Mouse (Mus musculus): ENCODE data around the gene Synpr. TPM values are rescaled to one million over a fixed set of nuclear protein-coding genes. Genes with fewer than 3 reads are reported as not detected.

Synpr gene
- polyA plus RNA-seq, 1 experiment from 2014 or later, result 4.1 TPM

- no peaks in the 10 kb centered on the region for H3K9me3 ChIP-seq
- H3K4me3 ChIP-seq (replicated peaks), result no peak overlapping the region
- H3K4me1 ChIP-seq, result no peaks in the 10 kb centered on the region
- no peak overlapping the region for H3K27ac ChIP-seq
- WGBS, result 61% methylated on average over 1 of the region's 1 CpGs
- no peaks in the 10 kb centered on the region for H3K27me3 ChIP-seq (replicated peaks)
- no peaks in the 10 kb centered on the region for H3K36me3 ChIP-seq
- ATAC-seq (ENCODE audit: insufficient read depth, low FRiP score, low read depth), result no peak
- H3K4me2 ChIP-seq, result no peak overlapping the region
- no peak overlapping the region for H3K9ac ChIP-seq
Observed at GRCm38 (mm10) chr14:13567250-13567649, 282.7 kb downstream of the Synpr start.

DNA sequence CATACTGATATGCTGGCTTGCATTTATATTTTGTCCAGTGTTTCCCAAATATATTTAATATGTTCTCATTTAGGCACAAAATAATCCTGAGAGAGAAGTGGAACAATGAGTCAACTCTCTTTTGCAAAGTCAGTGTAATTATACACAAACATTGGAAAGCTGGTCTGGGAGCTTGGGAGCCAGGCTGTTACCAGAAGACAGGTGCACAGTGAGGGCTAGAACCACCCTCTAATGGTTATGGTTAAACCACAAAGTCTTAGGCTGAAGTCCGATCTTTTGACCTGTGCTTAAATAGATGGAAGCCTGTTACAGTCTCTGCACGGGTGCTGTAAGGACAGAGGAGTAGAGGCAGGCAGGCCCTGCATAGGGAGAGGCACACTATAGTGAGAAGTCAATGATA is 283.4 kb downstream of the Synpr start:
- no peak overlapping the region for H3K4me3 ChIP-seq (replicated peaks)
- no peaks in the 10 kb centered on the region for H3K27me3 ChIP-seq (replicated peaks)
- WGBS, result 63% methylated on average over 2 of the region's 2 CpGs
- no peaks in the 10 kb centered on the region for H3K4me1 ChIP-seq
- H3K27ac ChIP-seq, result no peak overlapping the region
- no peaks in the 10 kb centered on the region for H3K9me3 ChIP-seq
- ATAC-seq (ENCODE audit: insufficient read depth, low FRiP score, low read depth), result no peak
- H3K4me2 ChIP-seq, result no peak overlapping the region
- no peak overlapping the region for H3K9ac ChIP-seq
- H3K36me3 ChIP-seq, result no peaks in the 10 kb centered on the region

DNA sequence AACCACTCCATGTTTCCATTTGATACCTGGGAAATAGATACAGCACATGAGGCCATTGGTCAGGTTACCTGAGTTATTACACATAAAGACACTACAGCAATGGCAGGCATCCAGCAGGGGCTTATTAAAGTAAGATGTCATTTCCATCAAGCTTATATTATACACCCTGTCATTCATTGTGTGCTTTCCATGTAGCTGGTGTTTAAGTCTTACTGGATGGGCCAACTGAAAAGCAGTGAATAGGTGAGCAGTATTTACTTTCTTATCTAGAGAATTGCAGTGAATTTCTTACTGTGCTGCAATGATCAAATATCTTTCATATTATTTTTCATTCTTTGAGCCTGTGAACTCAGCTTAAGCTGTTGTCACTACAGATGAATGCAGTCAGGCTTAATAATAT is 287.4 kb downstream of the Synpr start:
- ATAC-seq (ENCODE audit: insufficient read depth, low FRiP score, low read depth), result no peak
- no peak overlapping the region for H3K4me2 ChIP-seq
- no peak overlapping the region for H3K27ac ChIP-seq
- no peaks in the 10 kb centered on the region for H3K9me3 ChIP-seq
- H3K4me3 ChIP-seq (replicated peaks), result no peak overlapping the region
- no peaks in the 10 kb centered on the region for H3K36me3 ChIP-seq
- no peaks in the 10 kb centered on the region for H3K4me1 ChIP-seq
- no peaks in the 10 kb centered on the region for H3K27me3 ChIP-seq (replicated peaks)
- no peak overlapping the region for H3K9ac ChIP-seq

DNA sequence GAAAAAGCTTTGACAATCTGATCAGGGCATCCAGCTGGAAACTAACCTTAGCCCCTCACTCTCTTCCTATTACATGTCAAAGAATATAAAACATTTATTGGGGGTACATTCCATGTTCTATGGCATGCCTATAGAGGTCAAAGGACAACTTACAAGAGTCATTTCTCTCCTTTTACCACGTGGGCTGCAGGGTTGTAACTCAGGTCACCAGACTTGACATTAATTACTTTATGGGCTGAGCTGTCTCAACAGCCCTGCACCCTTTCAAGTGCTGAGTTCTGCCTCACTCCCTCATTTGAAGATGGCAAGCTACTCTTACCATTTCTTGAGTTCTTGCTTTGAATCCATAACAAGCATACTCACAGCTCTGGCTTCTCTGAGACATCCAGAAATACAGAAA is 287.9 kb downstream of the Synpr start:
- ATAC-seq (ENCODE audit: insufficient read depth, low FRiP score, low read depth), result no peak
- Histone ChIP-seq H3K27me3 (replicated peaks) (no peaks in the 10 kb centered on the region), H3K4me2 (no peak overlapping the region), H3K36me3 (no peaks in the 10 kb centered on the region), H3K4me3 (replicated peaks) (no peak overlapping the region), H3K4me1 (no peaks in the 10 kb centered on the region), H3K9me3 (no peaks in the 10 kb centered on the region), H3K9ac (no peak overlapping the region), H3K27ac (no peak overlapping the region)
- 6% methylated on average over 1 of the region's 1 CpGs for WGBS

DNA sequence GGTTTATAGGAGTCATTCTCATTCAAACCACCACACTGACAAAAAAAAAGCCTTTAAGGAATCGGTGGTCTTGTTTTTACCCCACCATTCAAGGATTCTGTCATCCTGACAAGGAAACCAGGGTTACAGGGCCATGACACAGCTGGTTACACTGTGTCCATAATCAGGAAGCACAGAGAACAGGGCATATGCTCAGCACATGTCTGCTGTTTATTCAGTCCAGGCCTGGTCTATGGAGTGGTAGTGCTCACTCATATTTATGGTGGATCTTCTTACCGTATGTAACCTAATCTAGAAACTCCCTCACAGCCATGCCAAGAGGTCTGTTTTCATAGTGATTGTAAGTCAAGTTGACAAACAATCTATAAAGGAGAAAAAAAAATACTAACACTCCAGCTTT is 293.5 kb downstream of the Synpr start:
- no peak for ATAC-seq (ENCODE audit: insufficient read depth, low FRiP score, low read depth)
- Histone ChIP-seq H3K4me2 (no peak overlapping the region), H3K4me1 (no peaks in the 10 kb centered on the region), H3K9ac (no peak overlapping the region), H3K9me3 (no peaks in the 10 kb centered on the region), H3K36me3 (no peaks in the 10 kb centered on the region), H3K27me3 (replicated peaks) (no peaks in the 10 kb centered on the region), H3K27ac (no peak overlapping the region), H3K4me3 (replicated peaks) (no peak overlapping the region)
- 74% methylated on average over 2 of the region's 2 CpGs for WGBS

DNA sequence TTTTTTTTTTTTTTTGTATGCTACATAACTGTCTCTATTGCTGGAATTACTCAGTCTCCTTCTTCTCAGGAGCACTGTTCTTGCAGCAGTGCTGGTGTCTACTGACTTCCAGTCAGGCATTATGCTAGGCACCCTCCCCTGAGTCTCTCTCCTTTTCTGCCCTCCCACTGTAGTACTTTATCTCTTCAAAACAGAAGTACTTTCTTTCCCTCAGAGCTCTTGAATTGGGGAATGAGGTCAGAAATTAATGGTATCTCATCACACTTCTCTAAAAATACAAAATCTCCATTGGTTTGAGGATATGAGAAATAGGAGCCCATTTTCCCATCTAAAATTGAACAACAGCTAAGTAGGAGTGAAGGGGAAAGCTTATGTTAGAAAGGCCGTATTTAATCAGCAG is 294.2 kb downstream of the Synpr start:
- 67% methylated on average over 1 of the region's 1 CpGs for WGBS
- H3K9me3 ChIP-seq, result no peaks in the 10 kb centered on the region
- H3K4me3 ChIP-seq (replicated peaks), result no peak overlapping the region
- H3K27me3 ChIP-seq (replicated peaks), result no peaks in the 10 kb centered on the region
- H3K4me1 ChIP-seq, result no peaks in the 10 kb centered on the region
- no peaks in the 10 kb centered on the region for H3K36me3 ChIP-seq
- no peak for ATAC-seq (ENCODE audit: insufficient read depth, low FRiP score, low read depth)
- H3K9ac ChIP-seq, result no peak overlapping the region
- no peak overlapping the region for H3K27ac ChIP-seq
- no peak overlapping the region for H3K4me2 ChIP-seq

GRCm38 (mm10) chr14:13593321-13593940 is 308.9 kb downstream of the Synpr start:
- no peak overlapping the region for H3K27ac ChIP-seq
- no peak overlapping the region for H3K4me2 ChIP-seq
- H3K9ac ChIP-seq, result no peak overlapping the region
- no peak overlapping the region for H3K4me3 ChIP-seq (replicated peaks)
- H3K36me3 ChIP-seq, result no peaks in the 10 kb centered on the region
- H3K27me3 ChIP-seq (replicated peaks), result no peaks in the 10 kb centered on the region
- no peak for ATAC-seq (ENCODE audit: insufficient read depth, low FRiP score, low read depth)
- no peaks in the 10 kb centered on the region for H3K9me3 ChIP-seq
- 78% methylated on average over 2 of the region's 2 CpGs for WGBS
- no peaks in the 10 kb centered on the region for H3K4me1 ChIP-seq

- 60% methylated on average over 6 of the region's 6 CpGs for WGBS
- no peaks in the 10 kb centered on the region for H3K27me3 ChIP-seq (replicated peaks)
- H3K4me3 ChIP-seq (replicated peaks), result no peak overlapping the region
- H3K36me3 ChIP-seq, result no peaks in the 10 kb centered on the region
- H3K27ac ChIP-seq, result no peak overlapping the region
- no peak overlapping the region for H3K4me2 ChIP-seq
- H3K9me3 ChIP-seq, result no peaks in the 10 kb centered on the region
- ATAC-seq (ENCODE audit: insufficient read depth, low FRiP score, low read depth), result no peak
- no peaks in the 10 kb centered on the region for H3K4me1 ChIP-seq
- no peak overlapping the region for H3K9ac ChIP-seq
Observed at GRCm38 (mm10) chr14:13596251-13596650, 311.7 kb downstream of the Synpr start.

DNA sequence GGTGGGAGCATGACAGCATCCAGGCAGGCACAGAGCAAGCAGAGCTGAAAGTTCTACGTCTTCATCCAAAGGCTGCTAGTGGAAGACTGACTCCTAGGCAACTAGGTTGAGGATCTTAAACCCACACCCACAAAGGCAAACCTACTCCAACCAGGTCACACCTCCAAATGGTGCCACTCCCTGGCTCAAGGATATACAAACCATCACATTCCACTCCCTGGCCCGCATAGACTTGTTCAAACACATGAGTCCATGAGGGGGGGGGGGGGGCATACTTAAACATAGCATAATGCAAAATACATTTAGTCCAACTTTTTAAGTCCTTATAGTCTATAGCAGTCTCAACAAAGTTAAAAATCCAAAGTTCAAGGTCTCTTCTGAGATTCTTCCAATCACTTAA is 312.6 kb downstream of the Synpr start:
- Histone ChIP-seq H3K4me2 (no peak overlapping the region), H3K36me3 (no peaks in the 10 kb centered on the region), H3K27ac (no peak overlapping the region), H3K9ac (no peak overlapping the region), H3K4me1 (no peaks in the 10 kb centered on the region), H3K4me3 (replicated peaks) (no peak overlapping the region), H3K9me3 (no peaks in the 10 kb centered on the region), H3K27me3 (replicated peaks) (no peaks in the 10 kb centered on the region)
- ATAC-seq (ENCODE audit: insufficient read depth, low FRiP score, low read depth), result no peak
- WGBS, result 64% methylated on average over 2 of the region's 2 CpGs

- ATAC-seq (ENCODE audit: insufficient read depth, low FRiP score, low read depth), result no peak
- WGBS, result 38% methylated on average over 2 of the region's 2 CpGs
- H3K36me3 ChIP-seq, result no peaks in the 10 kb centered on the region
- H3K27ac ChIP-seq, result no peak overlapping the region
- H3K9me3 ChIP-seq, result no peaks in the 10 kb centered on the region
- H3K4me2 ChIP-seq, result no peak overlapping the region
- H3K4me1 ChIP-seq, result no peaks in the 10 kb centered on the region
- no peak overlapping the region for H3K9ac ChIP-seq
- H3K27me3 ChIP-seq (replicated peaks), result no peaks in the 10 kb centered on the region
- no peak overlapping the region for H3K4me3 ChIP-seq (replicated peaks)
Observed at GRCm38 (mm10) chr14:13620531-13620930, 336.0 kb downstream of the Synpr start.

- no peak for ATAC-seq (ENCODE audit: insufficient read depth, low FRiP score, low read depth)
- Histone ChIP-seq H3K27ac (no peak overlapping the region), H3K4me1 (no peaks in the 10 kb centered on the region), H3K4me2 (no peak overlapping the region), H3K36me3 (no peaks in the 10 kb centered on the region), H3K9ac (no peak overlapping the region), H3K4me3 (replicated peaks) (no peak overlapping the region), H3K27me3 (replicated peaks) (no peaks in the 10 kb centered on the region), H3K9me3 (no peaks in the 10 kb centered on the region)
- 87% methylated on average over 1 of the region's 1 CpGs for WGBS
Observed at GRCm38 (mm10) chr14:13649865-13650264, 365.3 kb downstream of the Synpr start.

DNA sequence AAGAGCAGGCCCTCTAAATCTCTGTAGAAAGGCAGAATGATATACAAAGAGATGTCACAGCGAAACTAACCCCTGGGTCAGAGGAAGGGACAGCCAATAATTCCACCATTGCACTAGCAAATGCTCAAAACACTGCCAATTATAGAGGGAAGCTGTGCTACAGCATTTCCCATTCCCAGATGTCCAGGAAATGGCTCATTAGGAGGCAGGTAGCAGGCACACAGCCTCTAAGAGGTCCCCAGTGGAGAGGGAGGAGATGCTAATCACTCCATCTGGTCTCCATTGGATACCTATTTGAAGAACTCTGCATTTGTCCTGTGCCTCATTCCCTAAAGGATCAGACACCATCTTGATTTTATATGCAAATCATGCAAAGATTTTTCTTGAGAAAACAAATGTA is 366.5 kb downstream of the Synpr start:
- Histone ChIP-seq H3K4me1 (no peaks in the 10 kb centered on the region), H3K9ac (no peak overlapping the region), H3K27ac (no peak overlapping the region), H3K36me3 (no peaks in the 10 kb centered on the region), H3K27me3 (replicated peaks) (no peaks in the 10 kb centered on the region), H3K4me3 (replicated peaks) (no peak overlapping the region), H3K4me2 (no peak overlapping the region), H3K9me3 (no peaks in the 10 kb centered on the region)
- 79% methylated on average over 1 of the region's 1 CpGs for WGBS
- no peak for ATAC-seq (ENCODE audit: insufficient read depth, low FRiP score, low read depth)

Measured in stomach, embryonic 15.5 days (tissue).